Mouse (Mus musculus) CH12.LX (cell line): Measurements from ENCODE around the gene Col24a1. TPM values are rescaled to one million over a fixed set of nuclear protein-coding genes. Genes with fewer than 3 reads are reported as not detected.

ENCODE experiments used
- DNase-seq: peaks from one replicate; pipeline ENCODE4 v3.0.0-alpha.2; 2013; ENCODE audit errors: extremely low read depth
- H3K27ac ChIP-seq: 2 replicates; pipeline ENCODE4 v1.5.1; 2012; ENCODE audit warnings: low read depth, mild to moderate bottlenecking, control low read depth, moderate library complexity; ENCODE audit not compliant: insufficient read depth
- H3K27me3 ChIP-seq: replicated peaks from 2 replicates; pipeline ENCODE3; 2012; ENCODE audit warnings: inconsistent platforms
- H3K36me3 ChIP-seq, 2 experiments: replicated peaks in 1 of 2; 2 replicates each; pipeline versions ENCODE3 to v1.6.1; 2012; ENCODE audit warnings: inconsistent platforms in 1 of 2, low read length in 1 of 2, mild to moderate bottlenecking in 1 of 2, mixed read lengths in 1 of 2, moderate library complexity in 1 of 2; ENCODE audit not compliant: control insufficient read depth in 1 of 2, insufficient read depth in 1 of 2
- H3K4me1 ChIP-seq, 2 experiments: 2 replicates each; pipeline ENCODE4 v1.6.1; 2012; ENCODE audit warnings: inconsistent platforms in 1 of 2, moderate library complexity in 1 of 2; ENCODE audit not compliant: insufficient read depth in 2 of 2, control insufficient read depth in 1 of 2
- H3K4me2 ChIP-seq: 2 replicates; pipeline ENCODE4 v1.6.1; 2012; ENCODE audit warnings: low read depth, mild to moderate bottlenecking, control low read depth; ENCODE audit not compliant: poor library complexity, insufficient read depth, severe bottlenecking
- H3K4me3 ChIP-seq, 3 experiments: fragments of 150-350 bp in 1 of 3; sonication (generic) in 1 of 3; replicated peaks in 1 of 3; 2 replicates each; pipeline versions ENCODE3 to v1.5.1; 2011 to 2012; ENCODE audit warnings: low read depth in 2 of 3, low read length in 2 of 3, mild to moderate bottlenecking in 2 of 3, moderate library complexity in 2 of 3, control low read depth in 1 of 3, improper control_type of control experiment in 1 of 3, inconsistent platforms in 1 of 3, mixed read lengths in 1 of 3; ENCODE audit not compliant: poor library complexity in 1 of 3
- H3K79me2 ChIP-seq: replicated peaks from 2 replicates; pipeline ENCODE4 v1.6.1; 2012; ENCODE audit warnings: mild to moderate bottlenecking, moderate library complexity; ENCODE audit not compliant: control insufficient read depth, poor library complexity, insufficient read depth, severe bottlenecking; ENCODE audit errors: extremely low read depth
- H3K9ac ChIP-seq: 2 replicates; pipeline ENCODE4 v1.6.1; 2012; ENCODE audit warnings: low read depth, mild to moderate bottlenecking, control low read depth, moderate library complexity; ENCODE audit not compliant: insufficient read depth
- H3K9me3 ChIP-seq: replicated peaks from 2 replicates; pipeline ENCODE3; 2012; ENCODE audit warnings: low read length, inconsistent platforms, mixed read lengths
- CHD1 ChIP-seq: IDR thresholded peaks from 2 replicates; pipeline ENCODE4 v1.6.1; 2012; ENCODE audit warnings: low read depth, low read length, improper control_type of control experiment, inconsistent platforms
- CHD2 ChIP-seq: IDR thresholded peaks from 2 replicates; pipeline ENCODE4 v1.6.1; 2011; ENCODE audit warnings: low read length, improper control_type of control experiment
- CTCF ChIP-seq, 2 experiments: IDR thresholded peaks in 1 of 2; conservative IDR thresholded peaks in 1 of 2; 2 replicates each; pipeline ENCODE4 v1.5.1; 2011 to 2012; ENCODE audit warnings: low read depth in 2 of 2, low read length in 2 of 2, improper control_type of control experiment in 1 of 2, inconsistent platforms in 1 of 2, mild to moderate bottlenecking in 1 of 2, moderate library complexity in 1 of 2
- ETS1 ChIP-seq: conservative IDR thresholded peaks from 2 replicates; pipeline ENCODE4 v1.6.1; 2012; ENCODE audit warnings: low read depth, mild to moderate bottlenecking, inconsistent platforms, low read length, improper control_type of control experiment, moderate library complexity
- GABPA ChIP-seq: IDR thresholded peaks from 2 replicates; pipeline ENCODE4 v1.6.1; 2012; ENCODE audit warnings: low read depth, low read length, improper control_type of control experiment, inconsistent platforms; ENCODE audit not compliant: insufficient replicate concordance
- JUND ChIP-seq: conservative IDR thresholded peaks from 2 replicates; pipeline ENCODE4 v1.6.1; 2011; ENCODE audit warnings: low read depth, low read length, improper control_type of control experiment
- KAT2A ChIP-seq: IDR thresholded peaks from 2 replicates; pipeline ENCODE4 v1.6.1; 2012; ENCODE audit warnings: low read length, improper control_type of control experiment, inconsistent platforms; ENCODE audit not compliant: insufficient replicate concordance
- MAFK ChIP-seq: IDR thresholded peaks from 2 replicates; pipeline ENCODE4 v1.6.1; 2011; ENCODE audit warnings: low read length, improper control_type of control experiment; ENCODE audit not compliant: insufficient replicate concordance
- MAZ ChIP-seq: IDR thresholded peaks from 2 replicates; pipeline ENCODE4 v1.6.1; 2012; ENCODE audit warnings: low read depth, mild to moderate bottlenecking, inconsistent platforms, low read length, improper control_type of control experiment, moderate library complexity
- MEF2A ChIP-seq: IDR thresholded peaks from 2 replicates; pipeline ENCODE4 v1.6.1; 2014; ENCODE audit warnings: low read depth, mild to moderate bottlenecking, inconsistent platforms, low read length, improper control_type of control experiment, borderline replicate concordance
- MXI1 ChIP-seq: IDR thresholded peaks from 2 replicates; pipeline ENCODE4 v1.6.1; 2011; ENCODE audit warnings: mild to moderate bottlenecking, low read depth, low read length, improper control_type of control experiment
- NRF1 ChIP-seq: IDR thresholded peaks from 2 replicates; pipeline ENCODE4 v1.6.1; 2014; ENCODE audit warnings: low read depth, mild to moderate bottlenecking, inconsistent platforms, low read length, improper control_type of control experiment, moderate library complexity
- PAX5 ChIP-seq: IDR thresholded peaks from 2 replicates; pipeline ENCODE4 v1.6.1; 2012; ENCODE audit warnings: low read length, inconsistent platforms, mixed read lengths
- POLR2AphosphoS2 ChIP-seq: IDR thresholded peaks from 2 replicates; pipeline ENCODE4 v1.6.1; 2011; ENCODE audit warnings: low read depth, low read length, improper control_type of control experiment
- RAD21 ChIP-seq: IDR thresholded peaks from 2 replicates; pipeline ENCODE4 v1.6.1; 2011; ENCODE audit warnings: low read depth, mild to moderate bottlenecking, low read length, improper control_type of control experiment, moderate library complexity
- SMC3 ChIP-seq: IDR thresholded peaks from 2 replicates; pipeline ENCODE4 v1.6.1; 2011; ENCODE audit warnings: low read depth, low read length, improper control_type of control experiment
- USF1 ChIP-seq: IDR thresholded peaks from 2 replicates; pipeline ENCODE4 v1.6.1; 2014; ENCODE audit warnings: low read depth, mild to moderate bottlenecking, inconsistent platforms, low read length, improper control_type of control experiment
- ZKSCAN1 ChIP-seq: IDR thresholded peaks from 2 replicates; pipeline ENCODE4 v1.6.1; 2012; ENCODE audit warnings: low read depth, inconsistent platforms, low read length, improper control_type of control experiment, borderline replicate concordance
- ZNF384 ChIP-seq: IDR thresholded peaks from 2 replicates; pipeline ENCODE4 v1.6.1; 2012; ENCODE audit warnings: low read depth, low read length, improper control_type of control experiment, inconsistent platforms
- dilution Hi-C: fragments of 300-500 bp; cut with MboI; formaldehyde crosslinking; loops from 2 replicates; pipeline ENCODE4 v1.14.3; 2020; ENCODE audit warnings: low sequenced_read_pairs; ENCODE audit not compliant: extremely low pct_unique_long_range_greater_than_20kb, extremely low pct_ligation_motif_present
- in situ Hi-C: fragments of 300-500 bp; cut with MboI; formaldehyde crosslinking; loops from 3 replicates; pipeline ENCODE4 v1.14.3; 2019; ENCODE audit warnings: low sequenced_read_pairs, low pct_ligation_motif_present, low pct_unique_long_range_greater_than_20kb, mixed read lengths
- polyA plus RNA-seq: library from polyadenylated mRNA; unstranded; fragments of >175 nt; gene quantifications from 2 replicates; pipeline ENCODE4 v1.2.1, GENCODE M21; 2012; ENCODE audit warnings: low read depth; ENCODE audit not compliant: insufficient read length
- total RNA-seq, 2 experiments: library from RNA; depleted of rRNA; stranded (reverse); fragments of 300-350 nt in 1 of 2; fragments of >200 nt in 1 of 2; gene quantifications; 2 replicates each; pipeline ENCODE4 v1.2.3; 2012 to 2014

Gene Col24a1
- total and polyA plus RNA-seq, 3 experiments, result 0.10 TPM; not detected in 2

- Histone ChIP-seq H3K9ac (no peak overlapping the region), H3K27ac (no peak overlapping the region), H3K4me1 (no peaks in the 10 kb centered on the region), H3K9me3 (no peaks in the 10 kb centered on the region), H3K79me2 (no peaks in the 10 kb centered on the region), H3K4me2 (no peak overlapping the region), H3K4me3 (no peak overlapping the region), H3K27me3 (peaks cover 2% of the 10 kb centered on the region), H3K36me3 (no peaks in the 10 kb centered on the region)
- in situ Hi-C loops (no loop called here), dilution Hi-C loops (no loop called here)
- TF ChIP-seq KAT2A (no peak), PAX5 (no peak)
- DNase-seq, result no peak
These were observed 24.2 kb upstream of the Col24a1 start for GRCm38 (mm10) chr3:145268066-145268465.

GRCm38 (mm10) chr3:145274191-145274590 lies 18.1 kb upstream of the Col24a1 start:
- TF ChIP-seq ETS1 (no peak), USF1 (no peak), MXI1 (no peak), RAD21 (no peak), KAT2A (no peak), GABPA (no peak), MAZ (no peak), NRF1 (no peak), CHD1 (no peak), ZKSCAN1 (no peak), CTCF (conservative IDR thresholded peaks at IDR 0.05 in 1 of 2, IDR thresholded peaks at IDR 0.05 in 1 of 2; ENCODE audit: low read depth in 2 of 2, low read length in 2 of 2) (no peak), POLR2AphosphoS2 (no peak), CHD2 (no peak), MEF2A (no peak), MAFK (no peak), JUND (no peak), SMC3 (no peak), ZNF384 (no peak)
- H3K27ac ChIP-seq, result no peak overlapping the region
- in situ Hi-C loops, result no loop called here
- H3K9me3 ChIP-seq, result no peaks in the 10 kb centered on the region
- DNase-seq, result no peak
- no peak overlapping the region for H3K4me2 ChIP-seq
- peaks cover 0 to 3% of the 10 kb centered on the region in 2 experiments; a peak in 1 of 4 replicates for H3K4me1 ChIP-seq
- no peak overlapping the region for H3K4me3 ChIP-seq
- dilution Hi-C loops, result no loop called here
- peaks cover 2% of the 10 kb centered on the region for H3K27me3 ChIP-seq
- no peak overlapping the region for H3K9ac ChIP-seq
- no peaks in the 10 kb centered on the region for H3K79me2 ChIP-seq
- no peaks in the 10 kb centered on the region for H3K36me3 ChIP-seq
